Mouse (Mus musculus) heart, embryonic 11.5 days (tissue): Measurements from ENCODE around the gene D11Wsu47e. TPM values are rescaled to one million over a fixed set of nuclear protein-coding genes. Genes with fewer than 3 reads are reported as not detected.
A peak's percentile ranks its signal among the peaks of the same experiment; 100 is the strongest.

Experiments
- ATAC-seq: fragments of 200-750 bp; cut with Nextera tagmentation; replicated peaks from 2 replicates; pipeline ENCODE4 v1.8.0; 2017; ENCODE audit warnings: moderate library complexity; ENCODE audit not compliant: insufficient number of reproducible peaks, low FRiP score, low TSS enrichment
- H3K27ac ChIP-seq: fragments of 300-500 bp; sonication (generic); 2 replicates; pipeline ENCODE4 v1.5.1; 2014; ENCODE audit warnings: mild to moderate bottlenecking, low read depth, low read length
- H3K27me3 ChIP-seq: fragments of 300-500 bp; sonication (generic); 2 replicates; pipeline ENCODE4 v1.6.1; 2014; ENCODE audit warnings: mild to moderate bottlenecking, low read length, mixed read lengths; ENCODE audit not compliant: control insufficient read depth, insufficient read depth
- H3K36me3 ChIP-seq: fragments of 300-500 bp; sonication (generic); 2 replicates; pipeline ENCODE4 v1.6.1; 2014; ENCODE audit warnings: mild to moderate bottlenecking, low read length, moderate library complexity, mixed read lengths; ENCODE audit not compliant: control insufficient read depth, insufficient read depth
- H3K4me1 ChIP-seq: fragments of 300-500 bp; sonication (generic); 2 replicates; pipeline ENCODE4 v1.6.1; 2014; ENCODE audit warnings: low read length; ENCODE audit not compliant: control insufficient read depth, insufficient read depth
- H3K4me2 ChIP-seq: fragments of 300-500 bp; sonication (generic); 2 replicates; pipeline ENCODE4 v1.6.1; 2014; ENCODE audit warnings: mild to moderate bottlenecking, moderate library complexity
- H3K4me3 ChIP-seq: fragments of 300-500 bp; sonication (generic); 2 replicates; pipeline ENCODE4 v1.5.1; 2014; ENCODE audit warnings: low read depth, low read length
- H3K9ac ChIP-seq: fragments of 300-500 bp; sonication (generic); 2 replicates; pipeline ENCODE4 v1.6.1; 2014; ENCODE audit warnings: mild to moderate bottlenecking, low read depth, low read length, moderate library complexity
- H3K9me3 ChIP-seq: fragments of 300-500 bp; sonication (generic); replicated peaks from 2 replicates; pipeline ENCODE4 v1.6.1; 2016; ENCODE audit warnings: low read length; ENCODE audit not compliant: control insufficient read depth
- whole genome bisulfite sequencing: fragments of 180-500 bp; shearing (Covaris S2); extraction: QIAGEN DNeasy Blood & Tissue Kit; methylation state at CpG from one replicate; pipeline ENCODE4 v1.1.7; 2014; ENCODE audit not compliant: insufficient replicate concordance; 5-methylcytosine and 5-hydroxymethylcytosine counted together
- polyA plus RNA-seq: library from polyadenylated mRNA; unstranded; fragments of >200 nt; fragmentation: Nextera tagmentation; extraction: Ambion mirVana; gene quantifications from 2 replicates; pipeline ENCODE4 v1.2.1, GENCODE M21; 2014

The D11Wsu47e gene
- polyA plus RNA-seq, 1 experiment from 2014 or later: 18.1 TPM

DNA sequence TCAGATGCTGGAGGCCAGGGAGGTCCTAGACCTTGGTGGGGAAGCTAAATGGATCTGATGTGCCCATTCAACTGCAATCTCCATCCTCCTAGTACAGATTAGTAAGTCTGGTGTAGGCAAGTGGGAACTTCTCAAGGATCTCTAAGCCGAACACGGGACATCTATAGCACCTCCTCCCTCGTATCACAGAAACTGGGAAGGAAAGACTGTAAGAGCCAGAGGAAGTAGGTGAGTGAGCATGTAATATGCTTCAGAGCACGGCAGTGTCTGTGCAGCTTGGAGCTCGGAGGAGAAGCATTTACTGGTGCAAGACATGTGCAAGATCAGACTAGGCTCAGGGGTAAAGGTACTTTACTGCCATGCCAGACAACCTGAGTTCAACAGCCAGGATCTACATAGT lies 15.4 kb upstream of the D11Wsu47e start:
- H3K4me2 ChIP-seq: no peak overlapping the region
- peaks cover 10% of the 10 kb centered on the region for H3K36me3 ChIP-seq
- H3K27ac ChIP-seq: no peak overlapping the region
- no peak for ATAC-seq
- H3K9ac ChIP-seq: no peak overlapping the region
- H3K4me3 ChIP-seq: no peak overlapping the region
- H3K4me1 ChIP-seq: peaks cover 16% of the 10 kb centered on the region
- 91% methylated on average over 5 of the region's 5 CpGs for WGBS
- no peaks in the 10 kb centered on the region for H3K9me3 ChIP-seq
- no peaks in the 10 kb centered on the region for H3K27me3 ChIP-seq

GRCm38 (mm10) chr11:113669711-113670110 lies 14.5 kb upstream of the D11Wsu47e start:
- H3K36me3 ChIP-seq: peaks cover 10% of the 10 kb centered on the region
- H3K27ac ChIP-seq: no peak overlapping the region
- no peak for ATAC-seq
- H3K27me3 ChIP-seq: no peaks in the 10 kb centered on the region
- no peaks in the 10 kb centered on the region for H3K9me3 ChIP-seq
- 74% methylated on average over 4 of the region's 4 CpGs for WGBS
- peaks cover 18% of the 10 kb centered on the region for H3K4me1 ChIP-seq
- H3K4me2 ChIP-seq: no peak overlapping the region
- no peak overlapping the region for H3K9ac ChIP-seq
- H3K4me3 ChIP-seq: no peak overlapping the region

DNA sequence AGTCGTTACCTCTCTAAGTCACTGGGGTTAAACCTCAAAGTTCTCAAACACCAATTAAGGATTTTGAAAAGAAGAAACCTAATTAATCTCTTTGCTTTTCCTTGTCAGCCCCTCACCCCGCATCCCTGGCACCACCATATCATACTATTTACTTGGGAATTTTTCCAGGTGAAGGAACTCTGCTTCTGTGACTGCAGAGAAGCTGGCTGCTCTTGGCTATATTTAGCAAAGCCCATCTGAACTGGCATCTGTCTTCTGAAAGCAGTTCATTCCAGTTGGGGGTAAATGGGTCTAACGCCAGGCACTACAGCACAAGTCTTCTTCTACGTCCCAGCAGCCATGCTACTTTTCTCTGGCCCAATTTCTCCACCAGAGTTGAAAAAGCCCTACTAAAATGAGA lies 10.6 kb upstream of the D11Wsu47e start:
- Histone ChIP-seq H3K27ac (no peak overlapping the region), H3K9me3 (no peaks in the 10 kb centered on the region), H3K9ac (no peak overlapping the region), H3K36me3 (peaks cover 12% of the 10 kb centered on the region; the same call in 1 of the 2 replicates), H3K4me2 (no peak overlapping the region), H3K4me1 (peaks cover 11% of the 10 kb centered on the region), H3K4me3 (no peak overlapping the region), H3K27me3 (no peaks in the 10 kb centered on the region)
- ATAC-seq: no peak
- 69% methylated on average over 4 of the region's 4 CpGs for WGBS

DNA sequence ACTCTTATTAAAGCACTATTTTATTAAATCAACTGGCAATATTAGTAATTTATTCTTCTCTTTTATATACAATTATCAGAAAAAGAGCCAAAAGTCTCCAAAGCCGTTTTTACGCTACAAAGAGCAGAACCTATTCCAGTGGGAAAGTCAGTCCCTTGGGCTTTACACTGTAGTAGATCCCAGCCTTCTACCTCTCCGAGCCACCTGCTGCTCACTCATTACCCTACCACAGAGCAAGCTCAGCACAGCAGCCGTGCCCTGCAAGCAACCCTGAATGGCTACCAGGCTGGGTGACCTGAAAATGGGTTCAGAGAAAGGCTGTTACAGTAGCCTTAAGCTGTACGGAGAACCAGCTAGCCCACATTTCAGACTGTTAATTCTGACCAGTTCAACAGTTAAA lies 9.6 kb upstream of the D11Wsu47e start:
- no peak for ATAC-seq
- H3K36me3 ChIP-seq: peaks cover 12% of the 10 kb centered on the region; the same call in 1 of the 2 replicates
- H3K27ac ChIP-seq: no peak overlapping the region
- no peak overlapping the region for H3K9ac ChIP-seq
- H3K4me3 ChIP-seq: no peak overlapping the region
- WGBS: 89% methylated on average over 5 of the region's 5 CpGs
- H3K4me2 ChIP-seq: no peak overlapping the region
- no peaks in the 10 kb centered on the region for H3K9me3 ChIP-seq
- H3K27me3 ChIP-seq: no peaks in the 10 kb centered on the region
- peaks cover 14% of the 10 kb centered on the region for H3K4me1 ChIP-seq

GRCm38 (mm10) chr11:113676847-113677246 lies 7.4 kb upstream of the D11Wsu47e start:
- H3K9ac ChIP-seq: no peak overlapping the region
- no peak for ATAC-seq
- no peak overlapping the region for H3K27ac ChIP-seq
- WGBS: 91% methylated on average over 2 of the region's 2 CpGs
- H3K27me3 ChIP-seq: no peaks in the 10 kb centered on the region
- H3K4me3 ChIP-seq: no peak overlapping the region
- H3K4me1 ChIP-seq: peaks cover 25% of the 10 kb centered on the region
- H3K4me2 ChIP-seq: no peak overlapping the region
- peaks cover 7% of the 10 kb centered on the region; the same call in 1 of the 2 replicates for H3K36me3 ChIP-seq
- no peaks in the 10 kb centered on the region for H3K9me3 ChIP-seq

GRCm38 (mm10) chr11:113677378-113677777 lies 6.8 kb upstream of the D11Wsu47e start:
- H3K9me3 ChIP-seq: no peaks in the 10 kb centered on the region
- H3K36me3 ChIP-seq: peaks cover 5% of the 10 kb centered on the region; the same call in 1 of the 2 replicates
- H3K27ac ChIP-seq: no peak overlapping the region
- 89% methylated on average over 2 of the region's 2 CpGs for WGBS
- H3K4me1 ChIP-seq: peaks cover 28% of the 10 kb centered on the region
- H3K27me3 ChIP-seq: no peaks in the 10 kb centered on the region
- no peak overlapping the region for H3K4me3 ChIP-seq
- no peak overlapping the region for H3K4me2 ChIP-seq
- ATAC-seq: no peak
- H3K9ac ChIP-seq: 0 out of 2 replicates have a peak overlapping the region, but pooled peaks have one; percentile 16

DNA sequence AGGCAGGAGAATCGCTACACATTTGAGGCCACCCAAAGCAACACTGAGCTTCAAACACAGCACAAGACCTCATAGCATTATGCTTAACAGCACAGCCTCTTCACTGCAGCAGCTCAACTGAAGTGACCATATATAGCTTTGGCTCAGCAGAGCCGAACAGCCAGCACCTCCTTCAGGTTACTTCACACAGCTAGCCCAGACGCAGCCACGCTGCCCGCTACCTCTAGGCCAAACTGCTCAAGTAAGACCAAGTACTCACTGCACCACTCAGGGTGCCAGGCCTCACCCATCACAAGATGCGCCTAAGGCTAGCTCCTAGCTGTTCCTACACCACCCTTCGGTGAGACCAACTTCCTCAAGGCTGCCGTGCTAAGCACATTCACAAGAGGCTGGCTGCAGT lies 5.8 kb upstream of the D11Wsu47e start:
- peaks cover 32% of the 10 kb centered on the region for H3K4me1 ChIP-seq
- H3K27me3 ChIP-seq: no peaks in the 10 kb centered on the region
- peaks cover 4% of the 10 kb centered on the region; the same call in 1 of the 2 replicates for H3K36me3 ChIP-seq
- peak overlapping the region; percentile 82 for H3K27ac ChIP-seq
- no peak overlapping the region for H3K4me3 ChIP-seq
- peak overlapping the region; percentile 34; the same call in 1 of the 2 replicates for H3K4me2 ChIP-seq
- ATAC-seq: no peak
- no peaks in the 10 kb centered on the region for H3K9me3 ChIP-seq
- 77% methylated on average over 8 of the region's 8 CpGs for WGBS
- H3K9ac ChIP-seq: peak overlapping the region; percentile 61

DNA sequence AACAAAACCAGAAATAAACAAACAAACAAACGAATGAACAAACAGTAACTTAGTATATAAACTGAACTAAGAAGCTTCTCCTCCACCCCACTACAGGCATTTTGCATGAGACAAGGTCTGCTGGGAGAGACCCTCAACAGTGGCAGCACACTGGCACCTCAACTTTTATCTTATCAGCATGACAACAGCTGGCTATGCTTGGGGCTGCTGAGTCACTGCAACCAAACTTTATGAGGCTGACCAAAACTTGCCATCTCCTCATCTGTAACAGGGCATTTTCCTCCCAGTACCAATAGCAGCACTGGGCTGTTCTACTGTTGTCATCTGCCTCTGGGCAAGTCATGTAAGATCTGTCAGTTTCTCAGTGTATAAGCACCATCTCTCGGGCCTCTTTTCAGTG lies 3.3 kb upstream of the D11Wsu47e start:
- WGBS: 66% methylated on average over 2 of the region's 2 CpGs
- no peaks in the 10 kb centered on the region for H3K27me3 ChIP-seq
- H3K4me2 ChIP-seq: peak overlapping the region; percentile 42
- H3K9me3 ChIP-seq: no peaks in the 10 kb centered on the region
- peak overlapping the region; percentile 76 for H3K27ac ChIP-seq
- peak overlapping the region; percentile 36 for H3K9ac ChIP-seq
- ATAC-seq: peak; percentile 54
- peaks cover 32% of the 10 kb centered on the region for H3K4me1 ChIP-seq
- no peak overlapping the region for H3K4me3 ChIP-seq
- peaks cover 4% of the 10 kb centered on the region; the same call in 1 of the 2 replicates for H3K36me3 ChIP-seq

DNA sequence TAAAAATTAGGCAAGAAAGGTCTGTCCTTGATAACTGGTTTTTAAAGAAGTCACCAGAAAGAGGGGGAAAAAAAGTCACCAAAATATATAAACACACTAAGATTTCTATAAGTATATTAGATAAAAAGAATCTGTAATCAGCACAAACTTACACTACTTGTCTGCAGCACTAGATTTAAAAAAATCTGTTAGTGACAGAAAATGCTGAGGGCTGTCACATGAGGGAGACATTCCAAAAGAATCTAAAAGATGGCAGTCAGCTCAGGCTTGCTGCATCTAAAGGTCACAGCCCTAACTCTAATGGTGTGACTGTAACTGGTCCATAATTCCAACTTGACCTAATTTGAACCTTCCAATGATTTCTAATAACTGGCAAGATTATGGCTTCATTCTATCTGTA lies 2.2 kb upstream of the D11Wsu47e start:
- H3K27ac ChIP-seq: peak overlapping the region; percentile 76
- peaks cover under 1% of the 10 kb centered on the region; the same call in 1 of the 2 replicates for H3K36me3 ChIP-seq
- H3K27me3 ChIP-seq: no peaks in the 10 kb centered on the region
- H3K9ac ChIP-seq: no peak overlapping the region; the same call in 1 of the 2 replicates
- peak overlapping the region; percentile 76 for H3K4me2 ChIP-seq
- no peaks in the 10 kb centered on the region for H3K9me3 ChIP-seq
- no peak for ATAC-seq
- H3K4me3 ChIP-seq: peak overlapping the region; percentile 85
- H3K4me1 ChIP-seq: peaks cover 34% of the 10 kb centered on the region
